Mouse (Mus musculus): ENCODE results near the gene Cers3. TPM values are rescaled to one million over a fixed set of nuclear protein-coding genes. Genes with fewer than 3 reads are reported as not detected.

The Cers3 gene
- polyA plus RNA-seq, 1 experiment: 0.73 TPM

GRCm38 (mm10) chr7:66753816-66754215, 10.5 kb downstream of the Cers3 start:
- Histone ChIP-seq H3K9me3 (replicated peaks; ENCODE audit: control insufficient read depth, insufficient read depth, low read length, poor library complexity, severe bottlenecking) (no peaks in the 10 kb centered on the region), H3K27ac (ENCODE audit: insufficient read depth, low read length) (no peak overlapping the region), H3K27me3 (ENCODE audit: control insufficient read depth, insufficient read depth, low read length, poor library complexity, severe bottlenecking) (no peaks in the 10 kb centered on the region), H3K36me3 (ENCODE audit: control insufficient read depth, insufficient read depth, low read length, poor library complexity, severe bottlenecking) (no peaks in the 10 kb centered on the region), H3K9ac (ENCODE audit: low read depth, poor library complexity, severe bottlenecking) (no peak overlapping the region), H3K4me3 (ENCODE audit: low read depth, low read length) (no peak overlapping the region), H3K4me1 (ENCODE audit: control insufficient read depth, insufficient read depth, low read length) (no peaks in the 10 kb centered on the region)
- no peak for TF ChIP-seq EP300 (IDR thresholded peaks at IDR 0.05; ENCODE audit: insufficient read depth, low read depth, low read length)
- TF ChIP-seq CTCF (IDR thresholded peaks at IDR 0.05; ENCODE audit: low read depth, low read length): no peak
- TF ChIP-seq POLR2A (IDR thresholded peaks at IDR 0.05; ENCODE audit: insufficient read depth, low read length): no peak

- no peaks in the 10 kb centered on the region for H3K36me3 ChIP-seq (ENCODE audit: control insufficient read depth, insufficient read depth, low read length, poor library complexity, severe bottlenecking)
- TF ChIP-seq CTCF (IDR thresholded peaks at IDR 0.05; ENCODE audit: low read depth, low read length) (no peak), EP300 (IDR thresholded peaks at IDR 0.05; ENCODE audit: insufficient read depth, low read depth, low read length) (no peak), POLR2A (IDR thresholded peaks at IDR 0.05; ENCODE audit: insufficient read depth, low read length) (no peak)
Measured at GRCm38 (mm10) chr7:66755611-66756010, 12.3 kb downstream of the Cers3 start.

GRCm38 (mm10) chr7:66769902-66770301, 26.6 kb downstream of the Cers3 start:
- Histone ChIP-seq H3K27ac (ENCODE audit: insufficient read depth, low read length) (no peak overlapping the region), H3K36me3 (ENCODE audit: control insufficient read depth, insufficient read depth, low read length, poor library complexity, severe bottlenecking) (no peaks in the 10 kb centered on the region), H3K9ac (ENCODE audit: low read depth, poor library complexity, severe bottlenecking) (no peak overlapping the region), H3K27me3 (ENCODE audit: control insufficient read depth, insufficient read depth, low read length, poor library complexity, severe bottlenecking) (no peaks in the 10 kb centered on the region), H3K4me3 (ENCODE audit: low read depth, low read length) (no peak overlapping the region), H3K4me1 (ENCODE audit: control insufficient read depth, insufficient read depth, low read length) (no peaks in the 10 kb centered on the region), H3K9me3 (replicated peaks; ENCODE audit: control insufficient read depth, insufficient read depth, low read length, poor library complexity, severe bottlenecking) (no peaks in the 10 kb centered on the region)
- no peak for TF ChIP-seq POLR2A (IDR thresholded peaks at IDR 0.05; ENCODE audit: insufficient read depth, low read length)
- TF ChIP-seq EP300 (IDR thresholded peaks at IDR 0.05; ENCODE audit: insufficient read depth, low read depth, low read length): no peak
- no peak for TF ChIP-seq CTCF (IDR thresholded peaks at IDR 0.05; ENCODE audit: low read depth, low read length)

More at GRCm38 (mm10) chr7:66755611-66756010, 12.3 kb downstream of the Cers3 start:
- Histone ChIP-seq H3K4me3 (ENCODE audit: low read depth, low read length) (no peak overlapping the region), H3K27ac (ENCODE audit: insufficient read depth, low read length) (no peak overlapping the region), H3K9me3 (replicated peaks; ENCODE audit: control insufficient read depth, insufficient read depth, low read length, poor library complexity, severe bottlenecking) (no peaks in the 10 kb centered on the region), H3K27me3 (ENCODE audit: control insufficient read depth, insufficient read depth, low read length, poor library complexity, severe bottlenecking) (no peaks in the 10 kb centered on the region), H3K9ac (ENCODE audit: low read depth, poor library complexity, severe bottlenecking) (no peak overlapping the region), H3K4me1 (ENCODE audit: control insufficient read depth, insufficient read depth, low read length) (no peaks in the 10 kb centered on the region)

GRCm38 (mm10) chr7:66770706-66771105, 27.4 kb downstream of the Cers3 start:
- Histone ChIP-seq H3K27ac (ENCODE audit: insufficient read depth, low read length) (no peak overlapping the region), H3K9me3 (replicated peaks; ENCODE audit: control insufficient read depth, insufficient read depth, low read length, poor library complexity, severe bottlenecking) (no peaks in the 10 kb centered on the region), H3K36me3 (ENCODE audit: control insufficient read depth, insufficient read depth, low read length, poor library complexity, severe bottlenecking) (no peaks in the 10 kb centered on the region), H3K9ac (ENCODE audit: low read depth, poor library complexity, severe bottlenecking) (no peak overlapping the region), H3K27me3 (ENCODE audit: control insufficient read depth, insufficient read depth, low read length, poor library complexity, severe bottlenecking) (no peaks in the 10 kb centered on the region), H3K4me1 (ENCODE audit: control insufficient read depth, insufficient read depth, low read length) (no peaks in the 10 kb centered on the region), H3K4me3 (ENCODE audit: low read depth, low read length) (no peak overlapping the region)
- no peak for TF ChIP-seq CTCF (IDR thresholded peaks at IDR 0.05; ENCODE audit: low read depth, low read length)
- TF ChIP-seq EP300 (IDR thresholded peaks at IDR 0.05; ENCODE audit: insufficient read depth, low read depth, low read length): no peak
- no peak for TF ChIP-seq POLR2A (IDR thresholded peaks at IDR 0.05; ENCODE audit: insufficient read depth, low read length)

- H3K27me3 ChIP-seq (ENCODE audit: control insufficient read depth, insufficient read depth, low read length, poor library complexity, severe bottlenecking): no peaks in the 10 kb centered on the region
- H3K4me3 ChIP-seq (ENCODE audit: low read depth, low read length): no peak overlapping the region
- H3K9ac ChIP-seq (ENCODE audit: low read depth, poor library complexity, severe bottlenecking): no peak overlapping the region
- no peaks in the 10 kb centered on the region for H3K36me3 ChIP-seq (ENCODE audit: control insufficient read depth, insufficient read depth, low read length, poor library complexity, severe bottlenecking)
- no peaks in the 10 kb centered on the region for H3K9me3 ChIP-seq (replicated peaks; ENCODE audit: control insufficient read depth, insufficient read depth, low read length, poor library complexity, severe bottlenecking)
- H3K27ac ChIP-seq (ENCODE audit: insufficient read depth, low read length): no peak overlapping the region
- H3K4me1 ChIP-seq (ENCODE audit: control insufficient read depth, insufficient read depth, low read length): no peaks in the 10 kb centered on the region
- TF ChIP-seq CTCF (IDR thresholded peaks at IDR 0.05; ENCODE audit: low read depth, low read length) (no peak), EP300 (IDR thresholded peaks at IDR 0.05; ENCODE audit: insufficient read depth, low read depth, low read length) (no peak), POLR2A (IDR thresholded peaks at IDR 0.05; ENCODE audit: insufficient read depth, low read length) (no peak)
Measured at GRCm38 (mm10) chr7:66771252-66771651, 27.9 kb downstream of the Cers3 start.

GRCm38 (mm10) chr7:66779411-66779810, 36.1 kb downstream of the Cers3 start:
- no peak overlapping the region for H3K4me3 ChIP-seq (ENCODE audit: low read depth, low read length)
- TF ChIP-seq POLR2A (IDR thresholded peaks at IDR 0.05; ENCODE audit: insufficient read depth, low read length) (no peak), CTCF (IDR thresholded peaks at IDR 0.05; ENCODE audit: low read depth, low read length) (no peak), EP300 (IDR thresholded peaks at IDR 0.05; ENCODE audit: insufficient read depth, low read depth, low read length) (no peak)
- H3K27ac ChIP-seq (ENCODE audit: insufficient read depth, low read length): no peak overlapping the region
- no peaks in the 10 kb centered on the region for H3K9me3 ChIP-seq (replicated peaks; ENCODE audit: control insufficient read depth, insufficient read depth, low read length, poor library complexity, severe bottlenecking)
- H3K36me3 ChIP-seq (ENCODE audit: control insufficient read depth, insufficient read depth, low read length, poor library complexity, severe bottlenecking): no peaks in the 10 kb centered on the region
- no peaks in the 10 kb centered on the region for H3K27me3 ChIP-seq (ENCODE audit: control insufficient read depth, insufficient read depth, low read length, poor library complexity, severe bottlenecking)
- no peaks in the 10 kb centered on the region for H3K4me1 ChIP-seq (ENCODE audit: control insufficient read depth, insufficient read depth, low read length)
- no peak overlapping the region for H3K9ac ChIP-seq (ENCODE audit: low read depth, poor library complexity, severe bottlenecking)

All from ES-Bruce4 (cell line).